Mouse (Mus musculus) heart, adult 18-20 months (tissue): ENCODE data around the gene AB124611. TPM values are rescaled to one million over a fixed set of nuclear protein-coding genes. Genes with fewer than 3 reads are reported as not detected.
"Not testable (repeated sequence)": the region's sequence is repeated elsewhere in the genome, so short reads cannot be mapped to it uniquely, and the experiment has no call there.

Experiments used
- DNase-seq, 2 experiments: peaks; one replicate each; pipeline ENCODE4 v3.0.0; 2021 to 2022; ENCODE audit warnings: mixed read lengths in 1 of 2
- total RNA-seq, 2 experiments: library from RNA; stranded (reverse); gene quantifications; 2 replicates each; pipeline ENCODE4 v1.2.3; 2021

The AB124611 gene
- total RNA-seq, 2 experiments from 2014 or later, result 1.2 to 2.9 TPM

DNA sequence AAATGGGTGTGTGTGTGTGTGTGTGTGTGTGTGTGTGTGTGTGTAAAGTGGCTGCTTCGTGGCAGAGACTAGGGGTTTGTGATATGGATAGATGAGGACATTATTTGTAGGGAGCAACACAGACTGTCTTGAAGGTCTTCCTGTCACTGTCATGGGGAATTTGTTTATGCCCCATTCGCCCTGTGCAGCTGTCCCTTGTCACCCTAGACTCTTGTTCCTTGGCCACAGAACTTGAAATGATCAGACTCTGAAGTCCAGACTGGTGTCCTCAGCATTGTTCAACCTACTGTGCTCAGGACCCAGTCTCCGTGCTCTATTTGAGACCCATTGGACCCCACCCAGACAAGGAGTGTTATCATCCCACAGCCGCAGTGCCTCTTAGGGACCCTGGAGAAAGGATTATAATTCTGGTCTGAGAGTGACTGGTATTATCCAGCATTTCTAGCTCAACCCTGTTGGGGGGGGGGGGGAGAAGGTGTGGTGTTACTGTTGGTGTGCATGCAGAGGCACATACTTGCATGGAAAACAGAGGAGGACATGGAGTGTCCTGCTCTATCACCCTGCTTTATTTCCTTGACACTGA lies 39.1 kb downstream of the AB124611 start:
- DNase-seq, result no peak

DNA sequence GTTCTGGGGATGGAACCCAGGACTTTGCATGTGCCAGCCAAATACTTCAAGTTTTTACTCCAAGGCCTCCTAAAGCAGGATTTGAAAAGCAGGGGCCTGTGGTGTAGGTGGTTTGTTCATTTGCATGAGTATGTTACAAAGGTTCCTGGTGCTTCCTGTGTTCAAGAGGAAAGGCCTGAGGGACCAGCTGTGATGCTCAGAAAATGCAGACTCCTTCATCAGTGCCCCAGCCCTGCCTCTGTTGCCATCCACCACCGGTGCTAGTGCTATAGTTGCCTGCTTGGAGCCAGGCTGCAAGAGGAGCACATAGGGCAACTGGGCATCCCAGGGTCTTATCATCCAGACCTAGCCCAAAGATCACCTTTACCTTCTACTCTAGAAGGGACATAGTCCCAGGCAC lies 40.6 kb downstream of the AB124611 start:
- DNase-seq, result no peak

DNA sequence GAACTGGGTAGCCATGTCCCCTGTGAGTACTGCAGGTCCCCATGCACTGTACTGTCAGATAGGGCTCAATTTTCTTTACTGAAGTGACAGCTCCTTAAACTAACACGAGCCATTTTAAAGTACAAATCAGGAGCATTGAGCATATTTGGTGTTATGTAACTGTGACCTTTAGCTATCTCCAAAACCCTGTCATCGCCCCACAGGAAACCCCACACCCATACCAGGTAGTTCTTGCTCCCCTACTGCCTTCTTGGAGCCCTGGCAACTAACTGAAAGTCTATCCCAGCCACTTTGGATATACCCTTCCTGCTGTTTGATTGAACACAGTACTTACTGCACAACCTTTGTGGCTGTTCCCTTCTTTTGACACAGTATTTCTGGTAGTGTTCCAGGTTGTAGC lies 41.1 kb downstream of the AB124611 start:
- DNase-seq, result no peak

GRCm38 (mm10) chr9:21568657-21569255 lies 42.8 kb downstream of the AB124611 start:
- no peak for DNase-seq

- DNase-seq, result peak in 1 of 2 experiments; percentile 63
Observed at GRCm38 (mm10) chr9:21574012-21574801, 48.2 kb downstream of the AB124611 start.

GRCm38 (mm10) chr9:21575253-21575652 lies 49.3 kb downstream of the AB124611 start:
- DNase-seq, result no peak

DNA sequence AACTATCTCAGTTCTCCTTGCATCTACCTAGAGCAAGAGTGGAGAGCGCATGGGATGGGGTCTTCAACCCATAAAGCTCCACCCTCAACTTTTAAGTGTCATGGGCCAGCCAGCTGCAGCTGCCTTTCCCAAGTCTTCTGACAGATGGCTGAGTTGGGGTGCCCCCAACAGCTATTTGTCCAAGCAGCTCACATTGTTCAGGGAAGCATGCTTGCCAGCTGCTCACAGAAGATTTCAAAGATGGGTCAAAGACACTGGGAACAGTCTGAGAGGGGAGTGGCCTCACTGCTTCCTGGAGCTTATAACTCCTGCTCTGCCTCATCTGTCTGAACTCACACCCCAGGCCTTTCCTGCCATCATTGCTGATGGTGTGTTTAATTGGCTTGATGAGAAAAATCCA lies 50.3 kb downstream of the AB124611 start:
- no peak for DNase-seq

DNA sequence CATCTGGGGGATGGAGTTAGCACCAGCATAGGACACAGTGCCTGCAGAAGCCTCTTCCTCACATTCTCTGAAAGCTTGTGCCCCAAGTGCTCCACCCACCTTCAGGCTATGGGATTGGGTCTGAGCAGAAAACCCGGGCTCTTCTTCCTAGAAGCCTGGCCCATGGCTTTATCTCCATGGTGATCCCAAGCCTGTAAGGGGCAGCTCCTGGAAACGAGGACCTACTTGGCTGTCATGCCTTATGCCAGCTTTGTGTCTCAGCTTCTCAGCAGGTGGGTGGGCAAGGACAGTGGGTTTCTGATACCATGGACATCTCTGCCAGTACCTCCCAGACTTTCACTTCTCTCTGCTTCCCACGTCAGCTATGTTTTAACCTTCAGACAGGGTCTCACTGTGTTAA lies 52.2 kb downstream of the AB124611 start:
- no peak for DNase-seq

DNA sequence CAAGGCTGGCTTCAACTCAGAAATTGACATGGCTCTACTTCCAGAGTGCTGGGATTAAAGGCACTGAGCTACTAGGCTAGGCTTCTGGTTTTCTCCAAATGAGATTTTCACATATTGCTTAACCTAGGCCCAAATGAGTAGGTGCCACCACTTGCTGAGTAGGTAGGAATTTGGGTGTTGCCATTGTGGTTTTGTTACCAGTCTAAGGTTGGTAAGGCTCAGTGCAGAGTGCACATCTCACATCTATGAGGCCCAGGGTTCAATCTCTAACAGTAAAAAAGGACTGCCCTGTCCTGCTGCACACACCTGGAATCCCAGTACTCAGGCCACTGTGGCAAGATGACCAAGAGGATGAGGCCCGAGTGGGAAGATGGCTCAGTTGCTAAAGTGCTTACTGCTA lies 59.4 kb downstream of the AB124611 start:
- no peak for DNase-seq

- no peak for DNase-seq
Observed at GRCm38 (mm10) chr9:21587678-21588349, 61.8 kb downstream of the AB124611 start.

GRCm38 (mm10) chr9:21588350-21588749 lies 62.4 kb downstream of the AB124611 start:
- no peak for DNase-seq

DNA sequence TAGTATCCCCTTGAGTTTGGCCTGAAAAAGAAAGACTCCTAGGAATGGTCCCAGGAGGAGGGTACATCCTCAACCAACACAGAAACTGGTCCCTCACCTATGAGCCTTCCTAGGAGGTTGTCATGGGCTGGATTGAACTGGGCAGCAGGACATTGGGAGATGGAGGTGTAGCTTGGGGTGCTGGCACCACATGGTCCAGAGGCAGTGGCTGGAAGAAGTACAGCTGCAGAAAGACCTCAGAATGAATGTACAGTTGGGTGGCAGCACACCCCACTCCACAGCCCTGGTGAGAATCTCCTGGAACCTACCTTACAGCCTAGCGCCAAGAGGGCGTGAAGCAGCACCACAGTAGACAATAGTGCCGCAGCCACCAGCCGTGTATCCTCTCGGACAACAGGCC lies 63.6 kb downstream of the AB124611 start:
- DNase-seq, result no peak

DNA sequence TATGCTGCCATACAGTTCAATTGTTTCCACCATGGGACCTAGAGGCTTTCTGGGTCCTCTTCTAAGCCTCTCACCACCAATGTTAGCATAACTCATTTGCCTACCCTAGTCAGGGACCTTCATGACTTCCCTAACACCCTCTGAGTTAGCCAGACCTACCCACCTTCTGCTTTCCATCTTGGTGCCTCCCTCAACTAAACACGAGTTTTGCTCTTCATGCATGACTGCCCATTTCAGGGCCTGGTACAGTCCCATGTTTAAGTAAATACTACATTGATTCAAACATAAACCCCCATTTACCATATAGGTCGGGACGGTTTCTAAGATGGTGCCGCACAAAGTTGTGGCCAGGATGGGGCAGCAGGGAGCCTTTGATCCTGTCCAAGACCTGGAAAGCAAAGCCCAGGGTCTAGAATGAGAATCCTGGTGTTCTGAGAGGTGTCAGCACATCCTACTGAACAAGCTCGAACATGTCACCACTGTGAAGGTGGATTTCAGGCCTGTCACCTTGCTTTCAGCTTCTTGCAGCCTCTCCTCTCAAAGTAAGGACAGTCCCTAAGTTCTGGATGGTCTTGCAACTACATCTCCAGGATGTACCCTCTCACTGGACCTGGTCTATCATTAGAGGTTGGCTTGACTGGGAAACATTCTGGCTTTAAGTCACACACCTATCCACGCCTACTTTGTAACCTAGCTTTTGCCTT lies 65.3 kb downstream of the AB124611 start:
- DNase-seq, result no peak

- DNase-seq, result no peak
Observed at GRCm38 (mm10) chr9:21591831-21592702, 66.1 kb downstream of the AB124611 start.

DNA sequence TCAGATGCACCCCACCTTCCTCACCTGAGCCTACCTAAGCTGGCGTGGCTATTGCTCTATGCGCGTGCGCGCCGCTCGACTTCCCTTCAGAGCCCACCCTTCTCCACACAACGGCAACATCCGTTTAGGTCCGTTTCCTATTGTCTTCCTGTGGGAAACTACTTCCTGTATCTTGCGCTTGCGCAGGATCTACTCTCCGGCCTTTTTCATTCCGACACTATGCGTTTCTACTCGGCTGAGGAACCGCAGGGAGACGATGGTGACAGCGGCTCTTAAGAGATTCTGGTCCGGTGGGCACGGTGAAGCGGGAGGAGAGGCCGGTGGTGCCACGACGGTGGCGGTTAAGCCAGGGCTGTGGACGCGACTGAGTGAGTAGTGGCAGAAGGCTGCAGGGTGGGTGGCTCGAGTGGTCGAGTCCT lies 66.7 kb downstream of the AB124611 start, which contains the start of the genes Timm29 and Yipf2:
TSS of gene Timm29 (plus strand) at position 20 of the 419 bp plus-strand sequence.
TSS of gene Yipf2 (minus strand) at position 126 of the 419 bp plus-strand sequence.
- DNase-seq, result peak; percentile 94 to 96

GRCm38 (mm10) chr9:21593122-21593721 lies 67.2 kb downstream of the AB124611 start:
- peak; percentile 41 to 50 for DNase-seq

- DNase-seq, result not testable (repeated sequence)
Observed at GRCm38 (mm10) chr9:21594350-21594749, 68.4 kb downstream of the AB124611 start.

GRCm38 (mm10) chr9:21594838-21595237 lies 68.9 kb downstream of the AB124611 start:
- DNase-seq, result no peak
